Mouse (Mus musculus) embryo, embryonic 10 days (tissue): ENCODE measurements at regions not wholly inside any gene's neighbourhood (a gene's known extent, or its start where the extent isn't known, plus 50 kb on each side); places are given as distances from the start of the nearest gene placed in this dataset.

ENCODE experiments used
- DNase-seq: peaks from one replicate; pipeline ENCODE4 v3.0.0-alpha.2; 2015; ENCODE audit warnings: low spot score

DNA sequence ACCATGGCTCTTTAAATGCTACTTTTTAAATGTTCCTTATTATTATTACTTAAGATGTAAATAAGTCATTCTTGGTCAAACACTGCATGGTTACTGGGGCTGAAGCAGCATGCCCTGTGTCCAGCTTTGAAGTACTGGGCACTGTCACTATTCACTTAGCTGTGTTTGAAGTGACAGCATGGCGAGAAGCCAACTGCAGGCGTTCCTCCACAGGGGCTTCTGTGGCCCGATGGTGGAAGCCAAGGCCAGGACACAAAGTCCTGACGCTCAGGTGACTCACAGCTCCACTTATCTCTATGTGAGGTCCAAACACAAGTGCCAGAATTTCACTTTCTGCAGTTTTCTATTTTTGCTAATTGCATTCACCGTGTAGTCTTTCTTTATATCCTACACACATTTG, 65.3 kb downstream of the Cdca7 start:
- no peak for DNase-seq

DNA sequence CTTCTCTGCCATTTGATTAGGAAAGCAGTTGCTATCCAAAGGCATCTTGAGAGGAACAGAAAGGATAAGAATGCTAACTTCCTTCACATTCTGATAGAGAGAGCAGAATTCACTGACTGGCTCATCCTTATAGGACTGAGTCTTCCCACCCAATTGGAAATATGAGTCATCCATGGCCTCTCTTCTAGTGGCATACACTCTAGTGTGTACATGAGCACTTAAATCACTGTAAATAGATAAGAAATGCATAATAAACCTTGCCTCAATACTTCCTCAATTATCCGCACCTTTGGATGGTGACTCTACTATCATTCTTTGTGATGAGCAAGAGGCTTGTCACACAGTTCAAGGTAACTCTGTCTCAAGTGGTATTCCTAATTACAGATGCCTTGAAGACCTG, 69.5 kb downstream of the Cdca7 start:
- DNase-seq = no peak

DNA sequence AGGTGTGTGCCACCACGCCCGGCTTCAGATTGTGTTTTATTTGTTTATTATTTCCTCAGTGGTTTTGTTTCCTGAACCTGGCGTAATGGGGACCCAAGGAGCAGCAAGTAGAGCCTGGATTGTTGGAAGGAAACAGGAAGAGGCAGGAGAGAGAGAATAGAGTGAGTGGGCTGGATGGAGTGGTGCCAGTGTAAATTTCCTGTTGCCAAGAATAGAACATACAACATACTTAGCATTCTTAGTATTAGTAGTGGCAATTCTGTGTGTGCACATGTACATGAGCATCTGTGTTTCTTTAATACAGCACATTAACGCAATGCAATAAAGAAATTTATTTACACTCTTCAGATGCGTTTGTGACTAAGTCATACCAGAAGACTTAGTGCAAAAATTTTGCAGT, 70.5 kb downstream of the Cdca7 start:
- no peak for DNase-seq

DNA sequence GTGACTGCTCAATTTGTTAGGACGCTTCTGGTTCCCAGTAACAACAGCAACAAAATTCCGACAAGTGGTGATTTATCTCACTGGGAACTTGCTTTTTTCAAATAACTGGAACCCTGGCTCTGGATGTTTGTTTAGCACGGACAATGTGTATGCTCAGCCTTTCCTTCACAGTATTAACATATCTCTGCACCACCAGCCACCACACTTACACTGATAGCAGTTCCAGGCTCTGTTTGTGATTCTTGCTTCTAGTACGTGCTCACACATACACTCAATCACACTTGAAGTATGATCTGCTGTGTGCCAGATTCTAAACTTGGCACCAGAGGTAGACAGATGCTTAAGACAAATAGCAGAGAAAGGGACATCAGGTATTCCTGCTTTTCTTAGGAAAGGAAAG, 71.0 kb downstream of the Cdca7 start:
- no peak for DNase-seq

DNA sequence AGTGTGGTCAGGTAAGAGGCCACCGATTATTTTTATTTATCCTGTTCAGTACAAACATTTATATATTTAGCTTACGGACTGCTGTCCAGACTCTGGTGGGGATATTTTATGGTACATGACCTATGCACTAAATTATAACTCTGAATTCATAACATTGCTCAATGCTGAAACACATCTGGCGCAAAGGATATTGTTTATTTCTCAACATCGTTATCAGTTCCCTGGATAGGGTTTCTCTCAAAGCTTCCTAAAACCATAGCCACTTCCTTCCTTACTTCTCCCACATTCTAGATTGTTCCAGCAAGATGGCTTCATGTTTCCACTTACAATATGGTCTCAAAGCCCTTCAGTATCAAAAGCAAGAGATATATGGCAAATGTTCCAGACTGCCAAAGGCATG, 75.3 kb downstream of the Cdca7 start:
- DNase-seq = no peak

DNA sequence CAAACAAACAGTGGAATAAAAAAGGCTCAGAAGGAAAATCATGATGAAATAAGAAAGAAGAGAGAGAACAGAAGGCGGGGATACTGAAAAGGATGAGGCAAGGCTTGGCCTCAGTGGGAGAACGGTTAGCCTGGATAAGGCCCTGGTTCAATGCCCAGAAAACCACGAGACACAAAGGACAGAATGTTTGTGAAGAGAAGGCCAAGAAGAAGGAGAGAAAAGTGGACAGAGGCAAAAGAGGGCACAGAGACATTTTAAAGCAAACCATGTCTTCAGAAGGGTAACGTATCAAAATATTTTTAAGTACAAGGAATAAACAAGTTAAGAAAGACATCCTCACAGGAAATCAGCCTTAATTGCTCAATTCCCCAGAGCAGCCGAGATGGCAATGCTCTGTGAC, 78.6 kb downstream of the Cdca7 start:
- no peak for DNase-seq

DNA sequence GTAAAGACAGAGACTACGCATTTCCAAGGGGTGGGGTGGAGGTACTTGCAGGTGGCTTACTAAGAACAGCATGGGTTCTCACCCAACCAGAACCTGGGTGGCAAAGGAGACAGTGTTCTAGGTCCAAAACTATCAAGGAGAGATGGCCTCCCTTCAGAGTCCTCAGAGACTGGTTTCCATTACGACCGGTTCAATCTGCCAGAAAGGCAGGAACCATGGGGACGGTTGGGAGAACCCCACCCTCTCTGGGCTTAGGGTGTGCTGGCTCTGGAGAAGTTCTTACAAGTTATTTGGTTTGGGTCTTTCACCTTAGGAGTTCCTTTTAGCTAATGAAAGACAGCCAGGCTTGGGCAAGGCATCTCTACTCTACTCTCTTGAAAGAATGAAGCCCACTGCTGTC, 79.2 kb downstream of the Cdca7 start:
- no peak for DNase-seq

DNA sequence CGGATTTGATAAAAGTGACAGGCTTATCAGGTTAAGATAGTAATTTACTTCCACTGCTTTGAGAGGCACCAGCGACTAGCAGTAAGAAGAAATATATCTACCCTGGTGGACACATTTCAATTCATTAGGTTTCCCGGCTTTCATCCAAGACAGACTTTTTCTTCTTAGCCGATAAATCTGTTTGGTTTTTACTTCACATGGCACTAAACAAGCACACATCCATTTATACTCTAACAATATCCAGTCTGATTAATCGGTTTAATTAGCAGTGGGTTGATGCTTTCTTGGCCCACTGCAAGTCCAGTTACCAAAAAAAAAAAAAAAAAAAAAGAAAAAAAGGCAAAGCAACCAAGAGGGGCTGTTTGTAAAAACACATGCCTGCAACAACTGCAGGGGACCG, 79.6 kb downstream of the Cdca7 start:
- no peak for DNase-seq

DNA sequence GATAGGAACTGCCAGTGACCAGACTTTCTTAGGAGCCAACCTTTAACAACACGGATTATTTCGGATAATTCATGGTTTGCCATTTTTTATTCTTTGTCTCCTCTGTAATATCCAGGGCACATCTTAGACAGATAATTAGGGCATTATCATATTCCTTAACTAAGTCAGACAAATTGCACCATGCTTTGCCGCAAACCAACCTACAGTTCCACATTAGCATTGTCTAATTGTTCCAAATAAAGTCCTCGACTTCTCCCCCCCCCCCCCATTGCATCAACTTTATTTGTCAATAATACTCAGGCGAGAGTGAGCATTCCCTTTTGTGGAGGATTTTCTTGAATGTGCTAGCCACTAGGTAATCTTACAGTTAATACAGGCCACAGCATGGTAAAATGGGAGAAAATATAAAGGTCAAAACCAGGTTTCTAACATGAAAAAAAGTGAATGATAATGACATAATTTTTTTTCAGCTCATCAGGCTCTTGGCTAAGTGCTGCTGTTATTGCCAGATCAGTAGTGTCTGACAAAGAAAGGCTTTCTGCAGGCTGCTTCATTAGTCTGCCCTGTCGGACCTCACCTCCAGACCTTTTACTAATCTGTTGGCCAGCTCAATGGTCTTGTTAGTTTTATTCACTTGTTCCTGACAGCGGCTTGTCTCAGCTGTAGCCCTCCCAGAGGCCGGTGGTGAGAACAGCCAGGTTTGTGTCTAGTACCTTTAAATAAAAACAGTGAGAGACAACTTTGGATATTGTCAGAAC, 80.3 kb downstream of the Cdca7 start:
- no peak for DNase-seq

DNA sequence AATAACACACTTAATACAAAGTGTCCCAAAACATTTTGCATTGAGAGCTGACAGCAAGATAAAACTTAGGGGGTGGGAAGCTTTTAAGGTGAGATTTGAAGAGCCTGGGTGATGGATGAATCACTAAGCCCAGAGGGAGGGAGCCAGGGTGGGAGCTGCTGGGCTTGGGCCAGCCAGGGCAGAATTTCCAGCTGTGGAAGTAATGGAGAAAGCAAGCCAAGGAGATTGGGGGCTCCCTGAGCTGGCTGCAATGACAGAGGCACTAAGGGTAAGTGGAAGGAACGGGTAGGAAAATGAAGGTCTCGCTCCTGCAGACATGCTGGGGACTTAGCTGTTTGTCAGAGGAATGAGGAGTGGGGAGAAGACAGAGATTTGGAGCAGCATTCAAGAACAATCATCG, 81.2 kb downstream of the Cdca7 start:
- DNase-seq = no peak

DNA sequence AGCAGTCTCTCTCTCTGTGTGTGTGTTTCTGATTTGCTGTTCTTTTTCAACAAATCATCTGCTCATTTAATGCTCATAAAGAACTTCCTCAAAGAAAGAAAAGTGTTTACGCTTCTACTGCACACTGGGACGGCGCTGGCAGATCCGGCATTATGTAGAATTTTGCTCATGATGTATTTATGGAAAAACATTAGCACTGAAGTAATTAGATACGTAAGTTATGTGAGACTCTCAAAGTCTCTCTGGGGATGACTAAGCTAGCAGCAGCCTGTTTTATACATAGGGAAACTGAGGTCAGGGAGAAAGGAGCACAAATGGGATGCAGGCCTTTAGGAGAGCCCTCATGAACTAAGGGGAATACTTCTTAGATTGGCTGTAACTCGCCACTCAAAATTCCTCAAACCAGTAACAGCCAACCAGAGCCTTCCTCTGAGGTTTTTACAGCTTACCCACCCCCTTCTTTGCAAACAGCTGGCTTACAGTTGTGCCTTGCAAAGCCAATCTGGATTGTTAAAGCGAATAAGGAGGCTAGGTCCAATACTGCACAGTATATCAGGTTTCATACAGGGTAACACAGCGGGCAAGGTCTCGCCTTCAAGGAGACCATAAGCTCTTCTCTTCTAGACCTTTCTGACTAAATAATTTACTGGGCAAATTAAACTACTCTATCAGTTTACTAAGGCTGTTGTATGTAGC, 81.8 kb downstream of the Cdca7 start:
- DNase-seq = no peak

DNA sequence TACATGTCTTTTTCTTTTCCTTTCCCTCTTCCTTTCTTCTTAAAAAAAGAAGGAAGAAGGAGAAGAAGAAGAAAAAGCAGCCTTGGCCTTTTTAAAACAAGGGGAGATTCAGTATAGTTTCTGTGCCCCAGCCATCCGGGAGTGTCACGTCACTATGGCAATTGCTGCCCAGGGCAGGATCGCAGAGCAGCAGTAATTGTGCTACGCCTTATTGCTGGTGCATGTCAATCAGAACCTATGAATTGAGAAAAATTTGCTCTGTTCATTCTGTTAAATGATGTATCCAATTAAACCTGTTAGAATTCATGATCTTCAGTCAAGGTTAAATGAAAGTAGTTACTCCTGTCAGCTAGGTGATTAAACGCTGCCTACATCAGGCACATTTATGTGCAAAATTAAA, 85.4 kb downstream of the Cdca7 start:
- no peak for DNase-seq

DNA sequence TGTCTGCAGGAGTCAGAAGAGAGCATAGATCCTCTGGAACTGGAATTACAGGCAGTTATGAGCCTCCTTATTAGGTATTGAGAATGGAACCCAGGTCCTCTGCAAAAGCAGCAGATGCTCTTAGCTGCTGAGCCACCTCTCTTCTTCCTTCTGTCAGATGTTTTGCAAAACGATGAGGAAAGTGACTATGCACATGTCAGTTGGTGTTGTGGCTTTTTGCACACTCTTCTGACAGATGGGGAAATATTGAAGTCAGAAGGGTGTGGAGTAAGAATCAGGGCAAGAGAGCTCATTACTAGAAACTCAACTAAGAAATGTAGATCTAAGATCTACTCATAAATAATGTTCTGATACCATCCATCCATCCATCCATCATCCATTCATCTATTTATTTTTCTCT, 102.4 kb downstream of the Cdca7 start:
- DNase-seq = no peak

DNA sequence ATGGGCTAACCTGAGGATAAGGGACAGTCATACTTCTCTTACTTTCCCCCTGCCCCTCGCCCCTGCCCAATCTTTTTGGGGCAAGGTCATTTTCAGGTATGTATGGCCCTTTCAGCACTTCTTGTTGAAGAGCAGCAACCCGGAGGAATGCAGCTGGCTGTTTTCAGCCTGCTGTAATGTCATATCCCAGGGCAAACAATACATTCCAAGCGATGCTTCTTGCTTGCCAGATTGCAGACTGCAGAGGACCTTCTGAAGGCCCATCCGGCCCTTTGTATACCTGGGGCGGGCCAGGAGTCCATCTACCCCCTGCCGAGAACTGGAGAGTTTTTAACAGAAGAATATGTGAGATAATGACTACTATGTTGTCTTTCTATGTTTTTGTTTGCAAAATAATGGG, 105.2 kb downstream of the Cdca7 start:
- DNase-seq = no peak

DNA sequence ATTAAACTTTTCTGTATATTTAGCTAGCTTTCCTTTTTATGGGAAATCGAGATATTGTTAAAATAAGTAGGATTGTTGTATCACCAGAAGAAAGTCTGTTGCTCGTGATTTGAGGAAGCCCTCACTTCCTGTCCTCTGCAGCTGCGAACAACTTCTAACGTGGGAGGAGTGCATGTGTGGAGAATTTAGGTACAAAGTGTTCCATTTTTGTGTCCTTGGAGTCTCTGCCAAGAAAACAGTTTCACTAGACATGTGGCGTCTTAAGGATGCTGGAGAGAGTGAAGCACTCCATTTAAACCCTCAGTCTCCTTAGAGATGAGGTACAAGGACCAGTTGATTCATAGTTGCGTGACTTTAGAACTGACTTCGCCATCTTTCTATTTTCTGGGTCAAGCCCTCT, 112.9 kb downstream of the Cdca7 start:
- no peak for DNase-seq

DNA sequence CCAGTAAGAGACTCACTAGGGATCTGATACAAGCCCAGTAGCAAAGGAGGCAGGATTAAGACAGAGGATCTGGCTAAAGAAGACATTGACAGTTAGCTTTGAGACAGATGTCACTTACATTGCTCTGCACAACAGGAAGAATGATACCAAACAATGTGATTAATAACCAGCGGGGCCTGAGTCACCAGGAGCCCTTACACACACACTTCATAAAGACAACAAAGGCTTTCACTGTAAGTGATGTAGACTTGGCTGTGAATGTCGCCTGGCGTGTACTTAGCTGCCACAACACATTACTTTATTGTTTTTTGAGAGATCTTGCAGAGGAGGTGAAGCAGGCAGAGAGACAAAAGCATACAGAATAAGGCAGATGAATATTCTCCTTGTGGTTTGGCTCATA, 116.1 kb downstream of the Cdca7 start:
- no peak for DNase-seq

DNA sequence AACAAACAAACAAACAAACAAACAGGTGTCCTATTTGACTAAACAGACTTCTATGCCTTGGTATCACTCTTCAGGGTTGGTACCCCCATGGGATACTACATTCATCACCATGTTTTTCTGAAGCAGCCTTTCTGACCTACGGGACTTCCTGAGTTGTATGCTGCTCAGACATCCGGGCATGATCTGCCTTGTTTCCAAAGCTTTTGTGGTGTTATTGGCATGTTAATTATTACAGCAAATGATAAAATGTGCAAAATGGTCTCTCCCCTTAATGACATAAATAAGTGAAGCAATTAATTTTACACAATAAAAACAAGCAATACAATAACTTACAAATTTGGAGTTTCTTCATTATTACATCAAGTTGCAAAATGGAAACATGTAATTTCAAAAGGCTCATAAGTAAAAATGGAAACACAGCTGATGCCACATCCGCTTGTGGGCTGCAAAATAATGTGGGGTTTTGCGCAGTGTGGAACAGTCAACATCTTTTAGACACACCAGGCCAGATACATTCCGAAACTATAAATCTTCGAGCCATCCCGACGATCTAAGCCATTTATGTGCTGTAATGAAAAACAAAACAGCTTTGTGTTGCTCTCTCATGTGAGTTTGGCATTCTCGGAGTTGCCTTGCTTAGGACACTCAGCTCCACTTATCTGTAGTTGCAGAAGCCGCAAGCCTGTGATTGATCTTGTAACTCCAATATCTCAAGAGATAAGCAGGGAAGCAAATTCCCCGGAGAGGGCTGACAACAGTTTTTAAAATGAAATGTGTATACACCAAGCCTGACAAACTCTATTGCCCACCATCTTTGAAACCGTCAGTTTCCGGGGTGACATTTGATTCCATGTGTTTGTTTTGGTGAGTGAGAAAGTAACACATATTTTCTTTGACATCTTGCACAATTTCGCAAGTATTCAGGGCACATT, 121.3 kb downstream of the Cdca7 start:
- DNase-seq = no peak

DNA sequence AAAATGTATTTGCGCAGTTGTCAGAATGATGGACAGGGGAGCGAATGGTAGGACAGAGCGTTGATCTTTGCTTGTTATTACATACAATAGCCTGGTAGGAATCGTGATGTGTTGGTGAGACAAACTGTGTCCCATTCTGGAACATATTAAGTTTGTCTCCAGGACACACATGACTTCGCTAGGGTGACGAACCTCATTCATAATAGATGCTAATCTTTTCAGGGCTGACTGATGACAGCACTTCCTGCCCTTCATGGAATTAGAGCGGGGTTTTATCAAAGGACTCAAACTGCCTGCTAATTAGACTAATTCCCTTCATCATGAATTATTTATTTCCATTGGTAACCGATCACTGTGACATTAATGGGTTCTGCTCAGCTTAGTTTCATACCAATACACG, 122.0 kb downstream of the Cdca7 start:
- no peak for DNase-seq

DNA sequence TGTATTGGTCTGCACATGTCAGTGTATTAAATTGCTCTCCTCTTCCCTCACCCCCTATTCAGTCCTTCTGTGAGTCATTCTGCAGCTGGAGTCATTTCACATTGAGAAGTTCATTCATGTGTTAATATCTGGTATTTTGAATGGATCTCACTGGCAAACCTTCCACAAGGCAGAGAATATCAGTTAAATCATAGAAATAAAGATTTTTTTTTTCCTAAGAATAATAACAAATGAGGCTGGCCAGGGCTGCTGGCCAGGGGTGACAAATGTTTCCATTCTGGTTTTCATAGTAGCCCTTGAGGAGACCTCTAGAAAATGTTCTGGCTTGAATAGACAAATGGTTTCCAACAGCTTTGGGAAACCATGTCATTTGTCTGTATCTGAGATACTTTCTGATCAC, 124.8 kb downstream of the Cdca7 start:
- DNase-seq = no peak

DNA sequence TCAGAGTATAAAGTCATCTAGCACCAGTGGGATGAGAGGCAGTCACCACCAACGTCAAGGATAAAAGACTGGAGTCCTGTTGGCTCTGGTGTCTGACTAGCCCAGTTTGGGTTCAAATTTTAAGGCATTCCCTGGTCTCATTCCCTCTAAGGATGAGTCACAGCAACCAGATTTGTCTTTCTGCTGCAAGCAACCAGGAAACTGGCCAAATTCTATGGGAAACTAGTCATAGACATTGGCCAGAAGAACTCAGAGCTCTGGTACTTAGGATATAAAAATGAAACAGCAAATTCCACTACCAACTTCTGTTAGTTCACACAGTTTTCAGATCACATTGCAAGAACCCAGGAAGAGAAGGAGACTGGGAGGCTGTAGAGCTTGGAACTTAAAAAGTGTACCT, 126.2 kb downstream of the Cdca7 start:
- no peak for DNase-seq

DNA sequence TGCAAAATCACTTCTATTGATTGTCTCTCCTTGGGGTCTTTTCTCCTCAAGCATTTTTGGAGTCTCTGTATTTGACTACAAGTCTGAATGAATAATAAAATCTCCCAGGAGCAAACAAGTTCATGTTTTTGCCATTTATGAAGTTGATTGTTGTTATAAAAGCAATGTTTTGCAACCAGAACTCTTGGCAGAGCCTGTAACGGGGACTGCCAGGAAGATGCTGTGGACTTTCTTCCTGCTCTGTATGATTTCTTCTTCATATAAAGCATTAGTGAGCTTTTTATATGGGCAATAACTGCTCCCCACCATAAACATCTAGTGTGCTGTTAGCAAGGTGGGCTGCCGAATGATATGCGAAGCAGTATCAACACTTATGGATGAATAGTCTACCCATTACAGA, 136.3 kb downstream of the Cdca7 start:
- no peak for DNase-seq

DNA sequence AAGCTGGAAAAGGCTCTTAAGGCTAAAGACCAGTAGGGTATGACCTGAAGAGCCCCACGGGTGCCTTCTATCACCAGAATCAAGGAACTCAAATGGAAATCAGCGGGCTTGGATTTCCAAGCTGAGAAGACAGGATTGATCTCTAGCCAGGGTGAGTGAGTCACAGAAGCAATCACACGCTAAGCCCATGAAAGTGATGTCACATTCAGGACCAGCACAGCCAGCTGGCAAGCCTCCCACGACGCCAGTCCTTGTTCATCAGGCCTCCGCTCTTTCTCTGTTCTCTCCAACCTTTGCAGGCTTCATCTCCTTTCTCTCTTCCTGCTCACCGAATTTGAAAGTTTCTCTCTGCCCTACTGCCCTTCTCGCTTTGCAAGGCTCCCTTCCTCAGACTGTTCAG, 138.3 kb downstream of the Cdca7 start:
- DNase-seq = no peak

DNA sequence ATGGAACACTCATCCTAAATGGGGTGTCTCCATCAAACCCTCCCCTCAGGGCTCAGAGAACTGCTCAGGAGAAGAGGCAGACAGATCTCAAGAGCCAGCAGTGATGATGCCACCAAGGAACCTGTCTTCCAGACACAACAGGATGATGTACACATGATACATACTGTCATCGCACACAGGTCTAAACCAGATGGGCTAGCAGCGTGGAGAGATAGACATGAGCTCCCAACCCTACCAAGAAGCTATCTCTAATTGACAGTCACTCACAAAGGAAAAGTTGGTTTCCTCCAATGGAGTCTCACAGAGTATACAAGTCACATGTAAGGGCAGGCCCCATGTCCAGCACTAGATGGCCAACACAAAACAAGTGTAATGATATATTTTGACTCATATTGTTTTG, 139.9 kb downstream of the Cdca7 start:
- DNase-seq = no peak
